Mouse (Mus musculus) retina, postnatal 1 day (tissue): ENCODE measurements around the gene St8sia4.
"Not testable (repeated sequence)": the region's sequence is repeated elsewhere in the genome, so short reads cannot be mapped to it uniquely, and the experiment has no call there.

Experiments
- DNase-seq: peaks from one replicate; pipeline ENCODE4 v3.0.0-alpha.2; 2012

St8sia4 gene

DNA sequence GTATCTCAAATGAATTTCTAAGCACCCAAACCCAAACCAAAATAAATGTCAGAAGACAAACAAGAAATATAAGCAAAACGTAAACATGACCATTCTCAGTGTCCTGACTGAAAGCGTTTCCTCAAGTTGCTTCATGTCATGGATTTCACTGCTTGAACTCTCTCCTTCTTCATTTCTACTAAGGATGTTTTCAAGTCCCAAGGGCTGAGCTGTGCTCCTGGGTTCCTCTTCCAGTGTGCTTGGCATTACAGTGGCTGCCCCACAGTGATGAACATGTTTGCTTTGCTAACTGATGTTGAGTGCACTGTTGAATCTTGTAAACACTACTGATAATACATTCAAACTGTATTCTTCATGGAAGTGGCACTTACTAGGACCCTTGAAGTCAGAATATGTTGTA, 76.3 kb downstream of the St8sia4 start:
- DNase-seq, result no peak

DNA sequence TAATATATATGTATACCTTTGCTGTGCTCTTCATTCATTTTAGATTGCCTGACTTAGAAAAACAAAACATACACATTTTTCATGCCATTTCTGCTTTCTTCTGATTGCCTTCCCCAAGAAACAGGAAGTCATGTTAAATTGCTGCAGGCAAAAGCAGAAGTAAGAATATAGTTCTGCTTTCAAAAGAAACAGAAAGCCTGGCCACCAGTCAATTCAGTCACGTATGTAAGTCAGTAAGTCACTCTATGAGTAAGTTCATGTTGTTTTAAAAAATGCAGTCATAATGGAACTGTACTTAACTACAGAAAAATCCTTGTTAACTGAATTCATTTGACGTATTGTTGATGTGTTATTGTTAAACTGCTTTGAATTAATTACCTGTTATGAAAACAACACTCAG, 77.3 kb downstream of the St8sia4 start:
- DNase-seq, result no peak

DNA sequence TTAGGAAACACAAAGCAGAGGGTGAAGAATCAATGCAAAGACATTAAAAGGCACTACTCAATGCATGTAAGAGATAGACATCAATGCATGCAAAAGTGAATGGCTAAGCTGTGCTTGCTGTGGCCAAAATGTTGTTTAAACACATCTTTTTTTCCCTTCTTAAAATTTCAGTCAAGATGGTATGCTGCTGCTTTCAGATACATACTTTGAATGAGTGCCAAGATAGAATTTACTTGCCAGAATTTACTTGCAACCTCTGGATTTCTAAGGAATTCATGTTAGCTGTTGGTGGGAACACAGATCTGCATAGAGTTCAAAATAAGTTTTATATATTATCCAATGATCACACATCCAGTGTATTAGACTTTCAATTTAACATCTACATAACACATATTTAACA, 77.9 kb downstream of the St8sia4 start:
- no peak for DNase-seq

- peak; percentile 2 for DNase-seq
Observed at GRCm38 (mm10) chr1:95583310-95583709, 84.1 kb downstream of the St8sia4 start.

DNA sequence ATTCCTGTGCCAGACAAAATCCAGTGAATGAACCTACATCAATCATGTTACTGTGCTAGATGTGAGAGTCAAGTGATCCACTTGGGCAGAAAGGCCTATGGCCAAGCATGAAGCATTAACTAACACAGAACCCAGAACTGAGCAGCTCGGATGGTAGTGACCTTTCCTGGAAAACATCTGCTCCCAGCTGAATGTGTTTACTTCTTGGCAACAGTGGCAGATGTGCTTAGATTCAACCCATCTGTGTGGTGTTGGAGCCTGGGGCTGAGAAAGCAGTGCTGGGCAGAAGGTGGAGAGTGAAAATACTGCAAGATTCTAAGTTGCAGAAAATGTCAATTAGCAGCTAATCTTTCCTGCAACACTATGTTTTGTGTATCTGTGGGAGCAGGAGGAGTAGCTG, 85.1 kb downstream of the St8sia4 start:
- peak; percentile 18 for DNase-seq

GRCm38 (mm10) chr1:95572619-95573540, 94.5 kb downstream of the St8sia4 start:
- no peak for DNase-seq

GRCm38 (mm10) chr1:95571106-95571505, 96.3 kb downstream of the St8sia4 start:
- DNase-seq, result no peak

DNA sequence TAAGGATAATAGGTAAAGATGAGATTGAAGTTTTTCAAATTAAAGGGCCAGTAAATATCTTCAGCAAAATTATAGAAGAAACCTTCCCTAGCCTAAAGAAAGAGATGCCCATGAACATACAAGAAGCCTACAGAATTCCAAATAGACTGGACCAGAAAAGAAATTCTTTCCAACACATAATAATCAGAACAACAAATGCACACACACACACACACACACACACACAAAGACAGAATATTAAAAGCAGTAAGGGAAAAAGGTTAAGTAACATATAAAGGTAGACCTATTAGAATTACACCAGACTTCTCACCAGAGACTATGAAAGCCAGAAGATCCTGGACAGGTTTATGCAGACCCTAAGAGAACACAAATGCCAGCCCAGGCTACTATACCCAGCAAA, 112.8 kb downstream of the St8sia4 start:
- not testable (repeated sequence) for DNase-seq

DNA sequence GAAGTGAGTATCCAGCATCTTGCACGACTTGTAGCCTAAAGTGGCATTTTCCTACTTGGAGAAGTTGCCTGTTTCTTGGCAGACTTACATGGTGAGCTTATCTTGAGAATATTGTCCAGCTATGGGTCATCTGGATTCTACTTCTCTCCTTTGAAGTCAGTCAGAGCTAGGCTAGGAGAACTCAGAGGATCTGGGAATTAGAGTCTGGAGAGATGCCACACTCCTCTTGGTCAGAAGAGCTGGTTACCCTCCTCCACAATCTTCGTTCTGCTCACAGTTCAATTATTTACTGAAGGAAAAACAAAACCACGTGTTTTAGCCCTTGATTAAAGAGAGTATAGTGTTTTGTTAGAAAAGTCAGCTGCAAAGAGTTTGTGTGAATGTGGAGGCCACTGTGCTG, 125.9 kb downstream of the St8sia4 start:
- DNase-seq, result no peak
